Mouse (Mus musculus): ENCODE results near the gene Cyp2b19. TPM values are rescaled to one million over a fixed set of nuclear protein-coding genes. Genes with fewer than 3 reads are reported as not detected.
"Not testable (repeated sequence)": the region's sequence is repeated elsewhere in the genome, so short reads cannot be mapped to it uniquely, and the experiment has no call there.

Cyp2b19 gene
- total RNA-seq (2021) = not detected

GRCm38 (mm10) chr7:26756842-26757241 is at the start of gene Cyp2b19:
Cyp2b19 (plus strand) TSS chr7:26757142.
- DNase-seq (ENCODE audit: low spot score in 2 of 2) = no peak
- intact Hi-C loops (cut with DNase I) = no loop called here

GRCm38 (mm10) chr7:26711061-26711460 is 45.9 kb upstream of the Cyp2b19 start:
- DNase-seq (ENCODE audit: low spot score in 2 of 2) = no peak
- intact Hi-C loops (cut with DNase I) = no loop called here

- DNase-seq (ENCODE audit: low spot score in 2 of 2) = no peak
- intact Hi-C loops (cut with DNase I) = no loop called here
These were observed 18.0 kb upstream of the Cyp2b19 start for GRCm38 (mm10) chr7:26738940-26739339.

GRCm38 (mm10) chr7:26743948-26744347 is 13.0 kb upstream of the Cyp2b19 start:
- intact Hi-C loops (cut with DNase I) = no loop called here
- no peak for DNase-seq (ENCODE audit: low spot score in 2 of 2)

GRCm38 (mm10) chr7:26745486-26745885 is 11.5 kb upstream of the Cyp2b19 start:
- intact Hi-C loops (cut with DNase I) = no loop called here
- no peak for DNase-seq (ENCODE audit: low spot score in 2 of 2)

DNA sequence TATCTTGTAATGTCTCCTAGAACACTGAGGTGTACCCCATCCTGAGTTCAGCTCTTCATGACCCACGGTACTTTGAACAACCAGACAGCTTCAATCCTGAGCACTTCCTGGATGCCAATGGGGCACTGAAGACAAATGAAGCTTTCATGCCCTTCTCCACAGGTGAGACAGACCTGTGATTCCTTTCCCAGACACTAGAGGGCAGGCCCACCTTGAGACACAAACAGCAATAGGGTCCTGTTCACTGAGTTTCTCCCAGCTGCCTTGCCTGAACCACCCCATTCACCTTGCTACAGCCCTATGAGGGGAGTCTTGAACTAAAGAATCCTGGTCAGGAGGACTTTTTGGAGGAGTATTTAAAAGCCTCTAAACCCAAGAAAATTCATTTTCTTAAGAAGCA is 10.1 kb downstream of the Cyp2b19 start:
- intact Hi-C loops (cut with DNase I) = no loop called here
- DNase-seq (ENCODE audit: low spot score in 2 of 2) = no peak

- intact Hi-C loops (cut with DNase I) = loop anchor here (10.0 kb wide), 1 partner anchor 355 kb away; no protein-coding TSS in a partner anchor
- DNase-seq (ENCODE audit: low spot score in 2 of 2) = no peak
These were observed 13.0 kb downstream of the Cyp2b19 start for GRCm38 (mm10) chr7:26769881-26770470.

GRCm38 (mm10) chr7:26772866-26773586 is 16.1 kb downstream of the Cyp2b19 start:
- DNase-seq (ENCODE audit: low spot score in 2 of 2) = no peak
- intact Hi-C loops (cut with DNase I) = loop anchor here (10.0 kb wide), 1 partner anchor 352 kb away; no protein-coding TSS in a partner anchor

- intact Hi-C loops (cut with DNase I) = loop anchor here (10.0 kb wide), 1 partner anchor 349 kb away; no protein-coding TSS in a partner anchor
- no peak for DNase-seq (ENCODE audit: low spot score in 2 of 2)
These were observed 18.9 kb downstream of the Cyp2b19 start for GRCm38 (mm10) chr7:26775866-26776265.

DNA sequence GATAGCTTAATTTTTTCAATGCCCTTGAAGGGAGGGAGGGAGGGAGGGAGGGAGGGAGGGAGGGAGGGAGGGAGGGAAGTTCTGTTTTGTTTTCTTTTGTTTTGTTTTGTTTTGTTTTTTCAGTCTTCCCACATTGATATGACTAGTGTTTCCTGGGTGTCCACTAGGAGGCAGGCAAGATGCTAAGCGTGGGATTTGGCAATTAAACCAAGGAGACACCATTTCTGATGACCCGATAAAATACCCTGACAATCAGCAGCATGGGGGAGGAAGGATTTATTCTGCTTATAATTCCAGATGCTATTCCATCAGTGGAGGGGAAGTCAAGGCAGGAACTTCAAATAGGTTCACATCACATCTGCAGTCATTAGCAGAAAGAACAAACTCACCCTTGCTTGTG is 20.9 kb downstream of the Cyp2b19 start:
- no peak for DNase-seq (ENCODE audit: low spot score in 2 of 2)
- intact Hi-C loops (cut with DNase I) = loop anchor here (10.0 kb wide), 1 partner anchor 347 kb away; no protein-coding TSS in a partner anchor

- intact Hi-C loops (cut with DNase I) = loop anchor here (10.0 kb wide), 1 partner anchor 346 kb away; no protein-coding TSS in a partner anchor
These were observed 21.5 kb downstream of the Cyp2b19 start for GRCm38 (mm10) chr7:26778474-26778873.

GRCm38 (mm10) chr7:26779799-26780416 is 23.0 kb downstream of the Cyp2b19 start:
- intact Hi-C loops (cut with DNase I) = loop anchor here (10.0 kb wide), 1 partner anchor 345 kb away; no protein-coding TSS in a partner anchor
- DNase-seq (ENCODE audit: low spot score in 2 of 2) = no peak

More at GRCm38 (mm10) chr7:26778474-26778873, 21.5 kb downstream of the Cyp2b19 start:
- DNase-seq (ENCODE audit: low spot score in 2 of 2) = peak; percentile 15 to 18

DNA sequence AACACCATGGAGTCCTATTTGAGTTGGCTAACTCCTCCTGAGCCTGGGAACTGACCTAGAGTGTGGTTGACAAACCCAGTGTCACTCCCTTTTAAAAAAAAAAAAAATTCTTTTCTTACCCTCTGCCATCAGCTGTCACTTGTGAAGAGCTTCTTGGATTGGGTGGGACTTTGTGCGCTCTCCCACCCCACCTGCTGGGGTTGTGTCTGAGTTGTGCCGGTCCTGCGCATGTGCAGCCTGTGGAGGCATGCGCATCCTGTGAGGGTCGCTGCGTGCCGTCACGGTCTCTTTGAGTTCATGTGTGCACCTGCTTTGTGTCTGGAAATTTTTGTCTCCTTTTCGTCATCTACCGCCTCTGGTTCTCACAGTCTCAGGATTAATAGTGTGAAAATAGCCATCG is 23.6 kb downstream of the Cyp2b19 start:
- peak; percentile 25 to 26 for DNase-seq (ENCODE audit: low spot score in 2 of 2)
- intact Hi-C loops (cut with DNase I) = no loop called here

DNA sequence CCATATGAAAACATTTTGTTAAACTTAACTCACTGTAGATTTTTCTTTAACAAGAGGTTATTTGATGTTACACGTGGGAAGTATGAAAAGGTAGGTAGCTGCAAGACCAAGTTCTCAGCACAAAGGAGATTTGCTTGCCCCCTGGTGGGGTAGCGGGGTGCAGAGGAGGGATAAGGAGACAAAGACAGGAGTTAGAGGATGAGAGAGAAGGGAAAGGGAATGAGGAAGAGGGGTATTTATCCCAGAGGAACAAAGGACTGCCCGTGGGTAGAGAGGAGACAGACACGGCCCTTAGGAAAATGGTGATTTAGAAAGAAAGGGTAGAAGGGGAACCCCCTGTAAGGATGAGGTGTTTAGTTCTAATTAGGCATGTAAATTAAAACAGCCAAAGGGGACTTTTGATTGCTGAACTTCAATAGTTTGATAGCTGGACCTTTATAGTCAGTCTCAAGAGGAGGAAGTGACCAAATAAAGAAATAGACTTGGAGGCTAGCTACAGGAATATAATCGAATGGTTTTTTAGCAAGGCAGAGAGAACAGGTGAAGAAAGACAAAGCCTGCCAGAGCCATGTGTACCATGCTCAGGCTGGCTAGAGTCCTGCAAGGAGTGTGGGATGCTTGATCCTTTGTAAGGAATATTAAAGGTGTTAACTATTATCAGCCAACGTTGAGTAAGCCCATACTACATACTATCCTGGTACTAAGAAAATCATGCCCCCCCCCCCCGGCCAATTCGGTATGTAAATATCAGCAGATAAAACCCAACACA is 24.2 kb downstream of the Cyp2b19 start:
- intact Hi-C loops (cut with DNase I) = no loop called here

DNA sequence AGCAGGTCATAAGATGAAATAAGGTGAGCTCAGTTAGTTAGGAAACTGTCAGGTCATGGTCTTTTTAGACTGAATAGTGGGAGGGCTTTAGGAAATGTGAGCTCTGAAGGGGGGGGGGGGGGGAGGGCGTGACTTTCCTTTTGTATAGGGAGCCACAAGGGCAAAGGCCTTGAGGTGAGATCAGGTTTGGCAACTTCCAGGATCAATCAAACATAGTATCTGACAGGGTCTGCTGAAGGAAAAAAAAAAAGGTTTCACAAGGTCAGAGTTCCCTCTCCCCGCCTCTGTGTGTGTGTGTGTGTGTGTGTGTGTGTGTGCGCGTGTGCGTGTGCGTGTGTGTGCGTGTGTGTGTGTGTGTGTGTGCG is 24.8 kb downstream of the Cyp2b19 start:
- intact Hi-C loops (cut with DNase I) = no loop called here
- DNase-seq (ENCODE audit: low spot score in 2 of 2) = no peak

More for the DNA sequence above, 24.2 kb downstream of the Cyp2b19 start:
- no peak for DNase-seq (ENCODE audit: low spot score in 2 of 2)

DNA sequence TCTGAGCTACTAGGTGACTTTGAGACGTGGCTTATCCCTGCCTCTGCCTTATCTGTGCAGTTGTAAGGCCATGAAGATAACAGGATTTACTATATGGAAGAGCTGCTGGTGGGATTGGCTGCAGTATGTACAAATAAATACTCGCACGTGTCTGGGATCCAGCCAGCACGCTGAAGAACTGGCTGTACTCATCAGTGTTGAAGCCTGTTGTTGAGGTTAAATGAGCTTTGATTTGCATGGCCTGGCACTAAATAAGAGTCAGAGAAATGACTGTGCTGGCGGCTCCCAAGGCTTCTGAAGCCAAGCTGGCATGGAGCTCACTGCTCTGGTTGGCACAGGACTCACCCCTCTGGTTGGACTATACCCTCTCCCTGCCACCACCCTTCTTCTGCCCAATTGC is 26.2 kb downstream of the Cyp2b19 start:
- intact Hi-C loops (cut with DNase I) = no loop called here
- DNase-seq (ENCODE audit: low spot score in 2 of 2) = no peak

GRCm38 (mm10) chr7:26786013-26786412 is 29.1 kb downstream of the Cyp2b19 start:
- intact Hi-C loops (cut with DNase I); DNase-seq (ENCODE audit: low spot score in 2 of 2): not testable (repeated sequence)

- intact Hi-C loops (cut with DNase I) = no loop called here
These were observed 33.0 kb downstream of the Cyp2b19 start for GRCm38 (mm10) chr7:26789984-26790383.

GRCm38 (mm10) chr7:26800104-26800503 is 43.2 kb downstream of the Cyp2b19 start:
- intact Hi-C loops (cut with DNase I) = no loop called here
- DNase-seq (ENCODE audit: low spot score in 2 of 2) = no peak

More at GRCm38 (mm10) chr7:26789984-26790383, 33.0 kb downstream of the Cyp2b19 start:
- DNase-seq (ENCODE audit: low spot score in 2 of 2) = no peak

DNA sequence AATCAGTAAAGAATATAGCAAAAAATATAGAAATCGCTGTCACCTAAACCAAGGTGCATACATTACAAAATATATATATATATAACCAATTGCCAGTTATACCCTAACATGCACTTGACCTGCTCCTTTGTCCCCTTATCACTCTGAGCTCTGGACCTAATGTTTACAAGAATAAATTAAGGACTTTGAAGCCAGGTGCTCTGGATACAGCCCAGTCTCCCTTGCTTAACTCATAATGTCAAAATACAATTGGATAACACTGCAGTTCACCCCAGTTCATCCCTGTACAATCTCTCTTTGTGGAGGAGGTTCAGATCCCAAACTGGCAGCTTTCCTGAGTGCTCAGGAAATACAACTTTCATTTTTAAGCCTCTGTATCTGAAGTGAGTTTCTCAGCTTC is 44.1 kb downstream of the Cyp2b19 start:
- DNase-seq (ENCODE audit: low spot score in 2 of 2) = no peak
- intact Hi-C loops (cut with DNase I) = no loop called here
